Mouse (Mus musculus) thymus, adult 2 months (tissue): ENCODE results near the gene Gm3636. TPM values are rescaled to one million over a fixed set of nuclear protein-coding genes. Genes with fewer than 3 reads are reported as not detected.
"Not testable (repeated sequence)": the region's sequence is repeated elsewhere in the genome, so short reads cannot be mapped to it uniquely, and the experiment has no call there.

ENCODE experiments used
- DNase-seq: peaks from one replicate; pipeline ENCODE4 v3.0.0; 2021
- H3K27ac ChIP-seq: fragments of 200-500 bp; 2 replicates; pipeline ENCODE4 v1.5.1; 2012; ENCODE audit warnings: low read length, control low read depth; ENCODE audit not compliant: control insufficient read depth, insufficient read depth
- H3K27me3 ChIP-seq: fragments of 200-500 bp; 2 replicates; pipeline ENCODE4 v1.6.1; 2012; ENCODE audit warnings: mild to moderate bottlenecking, low read length, moderate library complexity, mixed read lengths; ENCODE audit not compliant: control insufficient read depth, insufficient read depth
- H3K36me3 ChIP-seq: fragments of 200-500 bp; 2 replicates; pipeline ENCODE4 v1.6.1; 2012; ENCODE audit warnings: mild to moderate bottlenecking, low read length, moderate library complexity; ENCODE audit not compliant: control insufficient read depth, insufficient read depth
- H3K4me1 ChIP-seq: fragments of 200-500 bp; replicated peaks from 2 replicates; pipeline ENCODE4 v1.6.1; 2012; ENCODE audit warnings: low read length; ENCODE audit not compliant: control insufficient read depth, insufficient read depth
- H3K4me3 ChIP-seq: fragments of 200-500 bp; 2 replicates; pipeline ENCODE4 v1.5.1; 2012; ENCODE audit warnings: mild to moderate bottlenecking, low read length, control low read depth, moderate library complexity; ENCODE audit not compliant: control insufficient read depth, insufficient read depth
- WGBS: fragments of 180-500 bp; shearing (Covaris S2); methylation state at CpG from one replicate; pipeline ENCODE4 v1.1.7; 2018; 5-methylcytosine and 5-hydroxymethylcytosine counted together
- polyA plus RNA-seq: library from polyadenylated mRNA; depleted of rRNA; stranded (reverse); fragments of >200 nt; gene quantifications from 2 replicates; pipeline ENCODE4 v1.2.3, GENCODE M21; 2012; rRNA removed

Gm3636 gene
- 0.62 and 0.89 TPM in 2 replicates for polyA plus RNA-seq

GRCm38 (mm10) chr14:6742232-6742631, at the start of gene Gm3636:
Gm3636 (minus strand) TSS chr14:6742332.
- WGBS: no CpG with 5 or more reads among the region's 2 CpGs
- H3K36me3 ChIP-seq, H3K4me1 ChIP-seq, H3K27me3 ChIP-seq, H3K4me3 ChIP-seq, H3K27ac ChIP-seq, DNase-seq: not testable (repeated sequence)

- H3K4me1 ChIP-seq, H3K36me3 ChIP-seq, H3K27me3 ChIP-seq, H3K4me3 ChIP-seq, H3K27ac ChIP-seq, DNase-seq: not testable (repeated sequence)
- 92% methylated on average over 1 of the region's 1 CpGs for WGBS
These were observed 32.2 kb upstream of the Gm3636 start, which contains the start of gene Gm8362 for GRCm38 (mm10) chr14:6774311-6774710. Gm8362 (minus strand) TSS chr14:6774411.

GRCm38 (mm10) chr14:6757231-6757536, 15.1 kb upstream of the Gm3636 start:
- not testable (repeated sequence) for H3K27me3 ChIP-seq, H3K4me1 ChIP-seq, H3K27ac ChIP-seq, H3K36me3 ChIP-seq
- H3K4me3 ChIP-seq: peak overlapping the region; percentile 25
- WGBS: 0% methylated on average over 4 of the region's 13 CpGs
- peak; percentile 17 for DNase-seq

GRCm38 (mm10) chr14:6756384-6757230, 14.5 kb upstream of the Gm3636 start:
- DNase-seq: peak; percentile 8

GRCm38 (mm10) chr14:6720151-6720550, 22.0 kb downstream of the Gm3636 start, which contains the start of gene Gm8050:
Gm8050 (minus strand) TSS chr14:6720251.
- WGBS: 67% methylated on average over 1 of the region's 2 CpGs
- not testable (repeated sequence) for H3K27ac ChIP-seq, H3K27me3 ChIP-seq, DNase-seq, H3K4me3 ChIP-seq, H3K4me1 ChIP-seq, H3K36me3 ChIP-seq

More at GRCm38 (mm10) chr14:6756384-6757230, 14.5 kb upstream of the Gm3636 start:
- H3K27ac ChIP-seq, H3K36me3 ChIP-seq, H3K27me3 ChIP-seq, H3K4me1 ChIP-seq: not testable (repeated sequence)
- under 1% methylated on average over 50 of the region's 67 CpGs for WGBS
- H3K4me3 ChIP-seq: peak overlapping the region; percentile 50

Other genes starting within 250 kb of the Gm3636 start
- gene Gm8356, start 205.0 kb downstream of the Gm3636 start, polyA plus RNA-seq: not detected in 2 replicates
- 0.11 TPM in 1 of 2 replicates, not detected in the other for gene Gm3629, start 151.7 kb downstream of the Gm3636 start, polyA plus RNA-seq
- gene Gm3460, start 119.9 kb downstream of the Gm3636 start, polyA plus RNA-seq: not detected in 2 replicates
- gene Gm10251, start 58.2 kb downstream of the Gm3636 start, polyA plus RNA-seq: not detected in 2 replicates
- gene Gm8050, start 22.1 kb downstream of the Gm3636 start, polyA plus RNA-seq: not detected in 2 replicates
- gene Gm8362, start 32.1 kb upstream of the Gm3636 start, polyA plus RNA-seq: not detected in 2 replicates
- gene Gm3642, start 98.0 kb upstream of the Gm3636 start, polyA plus RNA-seq: not detected in 2 replicates
- gene Gm3667, start 147.6 kb upstream of the Gm3636 start, polyA plus RNA-seq: not detected in 2 replicates
- not detected in 2 replicates for gene Gm6356, start 231.5 kb upstream of the Gm3636 start, polyA plus RNA-seq